Mouse (Mus musculus) embryo, embryonic 10.5 days (tissue): ENCODE measurements at regions not wholly inside any gene's neighbourhood (a gene's known extent, or its start where the extent isn't known, plus 50 kb on each side); places are given as distances from the start of the nearest gene placed in this dataset.
"Not testable (repeated sequence)": the region's sequence is repeated elsewhere in the genome, so short reads cannot be mapped to it uniquely, and the experiment has no call there.

Experiments used
- DNase-seq: peaks from one replicate; pipeline ENCODE4 v3.0.0-alpha.2; 2015; ENCODE audit warnings: low spot score

GRCm38 (mm10) chr10:49985038-49985437 is 196.5 kb upstream of the Grik2 start:
- peak; percentile 5 for DNase-seq

- DNase-seq = no peak
Observed at GRCm38 (mm10) chr10:49952434-49952833, 163.9 kb upstream of the Grik2 start.

DNA sequence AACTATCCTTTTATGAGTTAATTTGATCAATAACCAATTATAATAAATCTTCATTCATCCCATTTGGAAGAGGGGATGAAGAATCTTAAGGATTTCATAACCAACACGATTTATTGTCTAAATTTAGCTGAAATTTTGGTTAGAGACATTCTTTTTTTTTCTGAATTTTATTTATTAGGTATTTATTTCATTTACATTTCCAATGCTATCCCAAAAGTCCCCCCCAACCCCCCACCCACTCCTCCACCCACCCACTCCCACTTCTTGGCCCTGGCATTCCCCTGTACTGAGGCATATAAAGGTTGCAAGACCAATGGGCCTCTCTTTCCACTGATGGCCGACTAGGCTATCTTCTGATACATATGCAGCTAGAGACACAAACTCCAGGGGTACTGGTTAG is 148.7 kb upstream of the Grik2 start:
- DNase-seq = not testable (repeated sequence)

GRCm38 (mm10) chr10:49909206-49909605 is 120.6 kb upstream of the Grik2 start:
- not testable (repeated sequence) for DNase-seq

- DNase-seq = not testable (repeated sequence)
Observed at GRCm38 (mm10) chr10:49908126-49908525, 119.6 kb upstream of the Grik2 start.

DNA sequence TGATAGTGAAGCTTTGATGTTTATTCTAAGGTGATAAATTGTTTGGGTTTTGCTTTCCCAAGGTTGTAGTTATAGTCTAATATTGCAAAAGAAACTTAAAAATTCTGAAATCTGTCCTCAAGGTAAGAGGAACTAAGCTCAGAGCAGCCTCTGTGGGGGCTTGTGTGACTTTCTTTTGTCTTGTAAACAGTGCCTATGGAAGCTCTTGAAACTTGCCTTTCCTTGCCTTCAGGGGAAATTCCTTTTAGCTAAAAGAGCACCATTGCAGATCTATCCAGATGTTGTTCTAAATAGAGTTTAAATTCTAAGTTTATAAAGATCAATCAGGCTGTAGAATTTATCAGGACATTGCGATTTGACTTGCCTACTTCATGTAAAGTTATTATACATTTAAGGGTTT is 116.1 kb upstream of the Grik2 start:
- DNase-seq = not testable (repeated sequence)

DNA sequence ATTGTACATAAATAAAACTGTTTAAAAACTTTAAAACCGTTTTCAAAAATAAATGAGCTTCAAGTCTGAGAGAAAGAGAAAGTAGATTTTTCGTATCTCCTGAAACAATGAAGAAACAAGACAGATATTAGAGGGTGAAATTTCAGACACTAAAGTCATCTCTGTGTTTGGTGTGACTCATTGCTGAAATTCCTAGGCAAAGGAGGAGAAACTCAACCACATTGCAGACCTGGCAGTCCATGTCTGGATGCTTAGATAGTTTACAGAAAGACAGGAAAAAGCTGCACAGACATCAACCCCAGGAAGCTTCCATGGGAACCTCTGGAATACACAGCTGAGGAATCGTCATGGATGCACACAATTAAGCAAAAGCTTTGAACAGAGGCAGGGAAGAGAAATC is 106.9 kb upstream of the Grik2 start:
- DNase-seq = no peak

DNA sequence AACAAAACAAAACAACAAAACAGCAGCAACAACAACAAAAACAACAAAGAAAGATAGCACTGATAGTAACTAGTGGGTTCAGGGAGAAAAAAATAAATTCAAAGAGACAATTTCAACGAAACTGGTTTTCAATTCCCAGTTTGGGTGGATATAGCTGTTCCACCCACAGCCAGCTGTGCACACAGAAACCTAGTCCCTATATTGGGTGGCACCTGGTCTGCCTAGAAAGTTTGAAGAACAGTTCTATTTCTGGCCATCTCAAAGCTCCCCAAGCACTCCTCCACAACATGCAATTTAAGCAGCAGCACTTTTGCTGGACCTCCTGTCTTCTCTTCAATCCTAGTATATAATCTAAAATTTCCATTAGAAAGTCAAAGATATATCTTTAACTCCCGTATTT is 95.5 kb upstream of the Grik2 start:
- no peak for DNase-seq

DNA sequence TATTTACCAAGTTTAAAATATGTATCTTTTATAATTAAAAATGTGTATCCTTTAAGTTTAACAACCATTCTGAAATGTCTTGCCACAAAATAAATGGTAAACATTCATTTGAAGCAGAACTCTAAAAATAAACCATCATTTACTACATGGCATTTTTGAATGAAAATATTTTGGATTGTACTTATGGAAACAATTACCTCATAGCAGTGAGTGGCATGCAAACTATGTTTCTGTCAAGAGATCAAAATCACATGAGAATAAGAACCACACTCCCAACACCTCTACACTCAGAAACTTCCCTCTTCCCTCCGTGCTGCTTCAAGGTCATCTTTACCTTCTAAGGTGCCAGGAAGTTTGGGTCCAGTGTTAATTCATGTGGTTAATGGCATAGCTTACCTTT is 94.9 kb upstream of the Grik2 start:
- DNase-seq = no peak

- DNase-seq = no peak
Observed at GRCm38 (mm10) chr10:49863800-49864199, 75.2 kb upstream of the Grik2 start.

DNA sequence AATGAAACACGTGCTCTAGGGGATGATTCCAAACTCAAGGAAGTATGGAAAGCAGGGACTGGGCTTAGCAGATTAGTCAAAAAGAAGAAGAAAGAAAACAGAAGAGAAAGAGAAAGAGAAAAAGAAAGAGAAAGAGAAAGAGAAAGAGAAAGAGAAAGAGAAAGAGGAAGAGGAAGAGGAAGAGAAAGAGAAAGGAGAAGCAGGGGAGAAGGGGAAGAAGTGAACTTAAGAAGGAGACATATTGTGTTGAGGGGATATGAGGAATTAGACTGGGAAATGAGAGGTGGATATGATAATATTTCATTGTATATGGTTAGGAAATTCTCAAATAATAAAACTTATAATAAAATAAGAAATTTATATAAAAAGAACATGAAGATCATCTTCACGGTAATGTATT is 59.1 kb upstream of the Grik2 start:
- no peak for DNase-seq

- DNase-seq = no peak
Observed at GRCm38 (mm10) chr10:49844308-49844707, 55.7 kb upstream of the Grik2 start.
